Mouse (Mus musculus) liver, postnatal 0 days (tissue): Measurements from ENCODE around the gene Slpi.

Experiments used
- CTCF ChIP-seq: sonication (generic); IDR thresholded peaks from 2 replicates; pipeline ENCODE4 v1.5.1; 2016; ENCODE audit warnings: antibody characterized with exemption, low read depth
- EP300 ChIP-seq: IDR thresholded peaks from 2 replicates; pipeline ENCODE4 v1.6.1; 2016; ENCODE audit warnings: antibody characterized with exemption, low read depth, mild to moderate bottlenecking

- no peak for TF ChIP-seq CTCF
- TF ChIP-seq EP300 = no peak
These were observed 16.6 kb upstream of the Slpi start for GRCm38 (mm10) chr2:164405519-164405918.
